Mouse (Mus musculus): ENCODE data around the gene Prap1. TPM values are rescaled to one million over a fixed set of nuclear protein-coding genes. Genes with fewer than 3 reads are reported as not detected.
A peak's percentile ranks its signal among the peaks of the same experiment; 100 is the strongest.

Prap1 gene
- polyA plus RNA-seq, 1 experiment from 2014 or later: 6.2 TPM

- no peaks in the 10 kb centered on the region for H3K4me1 ChIP-seq (replicated peaks; ENCODE audit: insufficient read depth, low read length)
- H3K9me3 ChIP-seq (replicated peaks; ENCODE audit: low read length): no peaks in the 10 kb centered on the region
- no peak overlapping the region for H3K4me2 ChIP-seq (ENCODE audit: low read length)
- no peak overlapping the region for H3K27ac ChIP-seq
- no peak overlapping the region for H3K4me3 ChIP-seq (replicated peaks; ENCODE audit: low read depth, low read length)
- H3K9ac ChIP-seq (ENCODE audit: low read depth, low read length): no peak overlapping the region
- ATAC-seq (replicated peaks; ENCODE audit: low FRiP score, low read depth) (no peak), DNase-seq (ENCODE audit: low spot score) (no peak)
- WGBS: 11% methylated on average over 20 of the region's 20 CpGs
- peaks cover 32% of the 10 kb centered on the region for H3K27me3 ChIP-seq (ENCODE audit: insufficient read depth, low read length)
- TF ChIP-seq CTCF (IDR thresholded peaks at IDR 0.05; ENCODE audit: low read depth): no peak
- H3K36me3 ChIP-seq (ENCODE audit: insufficient read depth, low read length): no peaks in the 10 kb centered on the region
Observed at GRCm38 (mm10) chr7:140081408-140082241, 11.6 kb upstream of the Prap1 start.

DNA sequence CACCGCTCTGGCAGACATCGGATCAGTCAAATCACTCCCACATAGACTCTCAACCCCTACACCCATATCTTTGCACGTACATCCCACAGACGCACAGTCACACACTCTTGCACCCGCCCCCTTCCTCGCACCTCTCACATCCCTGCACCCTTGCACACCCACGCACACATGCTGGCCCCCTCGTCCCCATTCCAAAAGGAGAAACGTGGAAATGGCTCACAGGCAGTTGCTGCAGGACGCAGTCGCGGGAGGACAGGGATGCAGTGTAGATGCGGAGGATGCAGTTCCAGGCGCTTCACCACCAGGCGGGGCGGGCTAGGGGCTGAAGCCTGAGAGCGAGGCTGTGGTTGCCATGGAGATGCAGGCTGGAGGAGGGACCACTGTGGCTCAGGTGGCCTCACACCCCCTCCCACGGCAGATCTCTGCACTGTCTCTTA is 10.9 kb upstream of the Prap1 start, which contains the start of gene Caly:
Caly (minus strand) TSS at position 307 of the 437 bp plus-strand sequence.
- no peak within 1 kb of the TSS for H3K4me3 ChIP-seq (replicated peaks; ENCODE audit: low read depth, low read length)
- H3K4me1 ChIP-seq (replicated peaks; ENCODE audit: insufficient read depth, low read length): no peaks in the 10 kb centered on the region
- peaks cover 32% of the 10 kb centered on the region for H3K27me3 ChIP-seq (ENCODE audit: insufficient read depth, low read length)
- DNase-seq (ENCODE audit: low spot score) (peak; percentile 83), ATAC-seq (replicated peaks; ENCODE audit: low FRiP score, low read depth) (peak; percentile 72)
- no peak within 1 kb of the TSS for H3K9ac ChIP-seq (ENCODE audit: low read depth, low read length)
- H3K27ac ChIP-seq: no peak within 1 kb of the TSS
- H3K9me3 ChIP-seq (replicated peaks; ENCODE audit: low read length): no peaks in the 10 kb centered on the region
- no peaks in the 10 kb centered on the region for H3K36me3 ChIP-seq (ENCODE audit: insufficient read depth, low read length)
- TF ChIP-seq CTCF (IDR thresholded peaks at IDR 0.05; ENCODE audit: low read depth): peak; percentile 69
- WGBS: 3% methylated on average over 18 of the region's 18 CpGs
- H3K4me2 ChIP-seq (ENCODE audit: low read length): no peak within 1 kb of the TSS

DNA sequence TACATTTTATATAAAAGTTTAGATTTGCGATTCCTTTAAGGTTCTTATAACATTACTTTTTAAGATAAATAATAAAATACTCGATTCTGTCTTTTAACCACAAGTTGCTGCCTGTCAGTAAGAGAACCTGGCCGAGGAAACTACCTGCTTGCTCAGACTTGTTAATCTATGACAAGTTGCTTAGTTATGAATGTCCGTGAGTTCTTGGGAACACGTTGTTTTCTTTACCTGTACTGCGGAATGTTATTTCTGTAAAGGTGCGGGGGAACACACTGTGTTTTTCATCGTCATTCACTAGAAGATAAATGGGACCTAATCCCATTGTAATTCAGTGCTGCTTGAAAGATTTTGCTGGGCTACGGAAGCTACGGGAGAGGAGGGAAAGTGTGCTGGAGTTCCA is 2.6 kb upstream of the Prap1 start:
- no peak for DNase-seq (ENCODE audit: low spot score)
- Histone ChIP-seq H3K27ac (no peak overlapping the region), H3K4me1 (replicated peaks; ENCODE audit: insufficient read depth, low read length) (no peaks in the 10 kb centered on the region), H3K4me2 (ENCODE audit: low read length) (no peak overlapping the region), H3K4me3 (replicated peaks; ENCODE audit: low read depth, low read length) (no peak overlapping the region), H3K36me3 (ENCODE audit: insufficient read depth, low read length) (no peaks in the 10 kb centered on the region), H3K9ac (ENCODE audit: low read depth, low read length) (no peak overlapping the region), H3K9me3 (replicated peaks; ENCODE audit: low read length) (no peaks in the 10 kb centered on the region), H3K27me3 (ENCODE audit: insufficient read depth, low read length) (no peaks in the 10 kb centered on the region)
- no peak for ATAC-seq (replicated peaks; ENCODE audit: low FRiP score, low read depth)
- WGBS: 70% methylated on average over 10 of the region's 10 CpGs
- no peak for TF ChIP-seq CTCF (IDR thresholded peaks at IDR 0.05; ENCODE audit: low read depth)

DNA sequence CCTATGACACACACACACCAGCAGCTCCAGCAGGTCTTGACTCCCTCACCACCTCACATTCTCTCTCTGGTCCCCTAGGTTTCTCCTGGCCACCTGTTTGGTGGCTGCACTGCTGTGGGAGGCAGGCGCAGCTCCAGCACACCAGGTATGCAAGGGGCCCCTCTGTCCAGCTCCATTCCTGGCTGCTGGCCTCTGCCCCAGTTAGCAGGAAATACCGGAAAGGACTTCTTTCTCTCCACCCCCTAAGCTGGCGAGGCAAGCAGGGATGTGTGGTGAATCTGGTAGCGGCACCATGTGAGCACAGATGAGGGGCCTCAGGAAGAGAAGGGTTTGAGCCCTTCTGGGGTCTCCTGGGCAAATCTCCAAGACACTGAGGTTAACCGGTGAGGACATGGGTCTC is 1.8 kb downstream of the Prap1 start:
- peak; percentile 67; the same call in 1 of the 2 replicates for ATAC-seq (replicated peaks; ENCODE audit: low FRiP score, low read depth)

GRCm38 (mm10) chr7:140095556-140095955 is 2.4 kb downstream of the Prap1 start:
- Histone ChIP-seq H3K9ac (ENCODE audit: low read depth, low read length) (no peak overlapping the region), H3K27me3 (ENCODE audit: insufficient read depth, low read length) (no peaks in the 10 kb centered on the region), H3K4me1 (replicated peaks; ENCODE audit: insufficient read depth, low read length) (no peaks in the 10 kb centered on the region), H3K36me3 (ENCODE audit: insufficient read depth, low read length) (no peaks in the 10 kb centered on the region), H3K4me3 (replicated peaks; ENCODE audit: low read depth, low read length) (no peak overlapping the region), H3K4me2 (ENCODE audit: low read length) (no peak overlapping the region), H3K27ac (peak overlapping the region; percentile 51; the same call in 1 of the 2 replicates), H3K9me3 (replicated peaks; ENCODE audit: low read length) (no peaks in the 10 kb centered on the region)
- ATAC-seq (replicated peaks; ENCODE audit: low FRiP score, low read depth) (peak; percentile 78), DNase-seq (ENCODE audit: low spot score) (no peak)
- TF ChIP-seq CTCF (IDR thresholded peaks at IDR 0.05; ENCODE audit: low read depth): no peak
- WGBS: 35% methylated on average over 1 of the region's 1 CpGs

More for the DNA sequence above, 1.8 kb downstream of the Prap1 start:
- TF ChIP-seq CTCF (IDR thresholded peaks at IDR 0.05; ENCODE audit: low read depth): no peak
- no peak overlapping the region for H3K9ac ChIP-seq (ENCODE audit: low read depth, low read length)
- no peaks in the 10 kb centered on the region for H3K27me3 ChIP-seq (ENCODE audit: insufficient read depth, low read length)
- H3K4me3 ChIP-seq (replicated peaks; ENCODE audit: low read depth, low read length): no peak overlapping the region
- 35% methylated on average over 5 of the region's 5 CpGs for WGBS
- H3K9me3 ChIP-seq (replicated peaks; ENCODE audit: low read length): no peaks in the 10 kb centered on the region
- no peak overlapping the region for H3K4me2 ChIP-seq (ENCODE audit: low read length)
- H3K4me1 ChIP-seq (replicated peaks; ENCODE audit: insufficient read depth, low read length): no peaks in the 10 kb centered on the region
- peak; percentile 7 for DNase-seq (ENCODE audit: low spot score)
- peak overlapping the region; percentile 51; the same call in 1 of the 2 replicates for H3K27ac ChIP-seq
- H3K36me3 ChIP-seq (ENCODE audit: insufficient read depth, low read length): no peaks in the 10 kb centered on the region

DNA sequence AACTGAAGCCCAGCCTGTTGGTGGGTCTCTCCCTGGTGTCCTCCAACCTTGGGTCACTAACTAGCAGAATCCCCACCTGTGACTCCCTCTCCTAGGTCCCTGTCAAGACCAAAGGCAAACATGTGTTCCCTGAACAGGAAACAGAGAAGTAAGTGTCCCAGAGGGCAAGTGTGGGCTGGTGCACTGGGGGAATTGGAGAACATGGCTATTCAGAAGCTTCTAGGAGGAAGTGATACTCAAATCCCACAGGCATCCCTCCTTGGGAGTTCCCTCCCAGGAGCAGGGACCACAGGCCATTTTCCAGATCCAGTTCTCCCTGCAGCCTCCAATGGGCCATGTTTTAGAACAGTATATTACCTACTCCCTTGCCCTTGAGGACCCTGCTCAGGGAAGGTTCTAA is 2.9 kb downstream of the Prap1 start:
- no peaks in the 10 kb centered on the region; the same call in 1 of the 2 replicates for H3K4me1 ChIP-seq (replicated peaks; ENCODE audit: insufficient read depth, low read length)
- no peaks in the 10 kb centered on the region for H3K27me3 ChIP-seq (ENCODE audit: insufficient read depth, low read length)
- H3K9ac ChIP-seq (ENCODE audit: low read depth, low read length): no peak overlapping the region
- no peak overlapping the region for H3K4me3 ChIP-seq (replicated peaks; ENCODE audit: low read depth, low read length)
- H3K36me3 ChIP-seq (ENCODE audit: insufficient read depth, low read length): no peaks in the 10 kb centered on the region
- DNase-seq (ENCODE audit: low spot score) (no peak), ATAC-seq (replicated peaks; ENCODE audit: low FRiP score, low read depth) (no peak)
- no peak overlapping the region for H3K4me2 ChIP-seq (ENCODE audit: low read length)
- TF ChIP-seq CTCF (IDR thresholded peaks at IDR 0.05; ENCODE audit: low read depth): no peak
- H3K9me3 ChIP-seq (replicated peaks; ENCODE audit: low read length): no peaks in the 10 kb centered on the region
- H3K27ac ChIP-seq: no peak overlapping the region
